Mouse (Mus musculus) regulatory T cell (primary cell): ENCODE data around the gene Rnase13.
"Not testable (repeated sequence)": the region's sequence is repeated elsewhere in the genome, so short reads cannot be mapped to it uniquely, and the experiment has no call there.

ENCODE experiments used
- in situ Hi-C: fragments of 300-600 bp; cut with MboI, MseI; formaldehyde crosslinking; loops from one replicate; pipeline ENCODE4 v1.15.1; 2025; ENCODE audit warnings: high pct_unique_total_duplicates

Gene Rnase13

DNA sequence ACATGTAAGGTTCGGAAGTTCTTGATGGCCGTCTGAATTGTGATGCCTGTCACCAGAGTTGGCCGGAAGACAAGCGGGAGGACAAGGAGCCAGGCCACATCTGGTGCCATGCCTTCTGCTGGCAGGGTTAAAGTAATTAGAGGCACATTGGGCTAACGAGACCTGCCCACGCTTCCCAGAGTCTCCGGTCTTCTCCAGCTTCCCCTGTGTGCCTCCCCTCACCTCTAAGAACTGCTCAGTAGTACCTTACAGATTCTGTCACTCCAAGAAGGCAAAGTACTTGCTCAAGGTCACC is at the start of gene Rnase13:
Rnase13 (minus strand) TSS at position 203 of the 295 bp plus-strand sequence.
- in situ Hi-C loops = loop anchor here (5.0 kb wide), 1 partner anchor 70 kb away; no protein-coding TSS in a partner anchor

DNA sequence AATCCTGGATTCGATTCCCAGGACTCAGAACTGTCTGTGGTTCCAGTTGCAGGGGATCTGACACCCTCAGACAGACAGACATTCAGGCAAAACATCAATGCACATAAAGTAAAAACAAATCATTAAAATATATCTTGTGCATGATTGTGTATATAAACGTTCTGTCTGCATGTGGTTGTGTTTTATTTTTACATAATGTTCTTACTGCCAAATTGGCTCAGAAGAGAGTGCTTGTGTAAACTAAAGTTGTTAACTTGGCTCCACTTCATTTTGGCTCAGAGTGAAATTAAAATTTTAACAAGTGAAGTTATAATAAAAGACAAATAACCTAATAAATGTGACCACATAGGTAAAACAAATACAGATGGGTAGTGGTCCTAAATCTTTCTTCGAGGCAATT is 44.8 kb upstream of the Rnase13 start:
- in situ Hi-C loops = no loop called here

DNA sequence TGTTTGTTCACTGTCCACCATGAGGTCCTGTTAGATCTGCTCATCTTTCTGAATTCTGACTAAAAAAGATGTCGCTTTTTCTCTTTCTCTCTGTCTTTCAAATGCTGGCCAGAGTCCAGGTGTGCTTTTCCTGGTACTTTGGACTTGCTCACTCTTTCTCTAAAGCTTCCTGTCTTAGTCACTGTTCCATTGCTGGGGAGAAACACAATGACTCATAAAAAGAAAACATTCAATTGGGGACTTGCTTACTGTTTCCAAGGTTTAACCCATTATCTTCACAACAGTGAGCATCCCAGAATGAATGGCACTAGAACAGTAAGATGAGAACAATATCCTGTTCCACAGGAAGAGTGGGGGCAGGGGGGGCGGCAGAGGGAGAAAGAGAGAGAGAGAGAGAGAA is 37.7 kb upstream of the Rnase13 start:
- in situ Hi-C loops = no loop called here

DNA sequence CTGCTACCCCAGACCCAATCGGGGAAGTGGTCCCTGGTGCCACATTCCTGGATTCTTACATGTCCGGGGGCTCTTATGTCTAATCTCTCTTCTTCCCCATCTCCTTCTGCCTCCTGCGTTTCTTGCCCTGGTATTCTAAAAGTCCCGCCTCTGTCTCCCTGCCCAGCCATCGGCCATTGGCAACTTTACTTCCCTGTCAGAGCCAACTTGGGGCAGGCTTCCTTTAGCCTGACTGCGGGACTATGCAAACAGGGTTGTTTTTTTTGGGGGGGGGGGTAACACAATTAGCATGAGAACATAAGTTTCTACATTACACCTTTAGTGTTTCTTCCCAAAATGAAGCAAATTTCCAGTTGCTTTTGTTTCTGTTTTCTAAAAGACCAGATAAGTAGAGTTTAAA is 20.8 kb upstream of the Rnase13 start:
- in situ Hi-C loops = no loop called here

DNA sequence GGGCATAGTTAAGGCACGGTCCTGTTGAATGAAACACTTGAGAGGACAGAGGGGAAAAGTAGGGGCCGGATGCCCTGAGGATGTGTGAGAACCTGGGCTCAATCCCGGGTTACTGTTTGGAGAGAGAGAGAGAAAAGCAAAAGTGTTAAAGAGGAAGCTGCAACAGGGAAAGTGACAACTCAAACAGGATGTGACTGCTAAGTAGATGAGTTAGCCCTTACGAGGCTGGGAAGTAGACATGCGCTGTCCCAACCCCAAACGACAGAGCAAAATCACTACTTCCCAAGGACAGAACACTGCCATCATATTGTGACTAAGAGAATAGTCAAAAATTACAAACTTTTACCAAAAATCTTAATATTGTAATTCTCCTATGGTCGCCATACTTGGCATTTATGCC is 19.7 kb upstream of the Rnase13 start:
- in situ Hi-C loops = no loop called here

DNA sequence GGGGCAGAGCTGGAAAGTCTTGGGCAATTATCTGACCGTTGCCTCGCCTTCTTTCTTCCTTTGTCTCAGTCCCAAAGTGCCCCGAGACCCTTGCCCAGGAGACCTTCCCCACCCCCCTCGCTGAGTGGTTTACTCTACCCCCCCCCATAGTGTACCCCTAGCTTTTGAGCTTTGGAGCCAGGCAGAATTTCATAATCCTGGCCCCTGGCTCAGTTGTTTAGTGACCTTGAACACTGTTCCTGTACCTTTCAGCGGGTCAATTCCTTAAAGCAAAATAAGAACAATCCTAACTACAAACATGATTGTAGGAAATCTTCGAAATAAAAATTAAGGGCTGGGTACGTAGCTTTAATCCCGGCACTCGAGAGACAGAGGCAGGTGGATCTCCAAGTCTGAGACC is 19.0 kb upstream of the Rnase13 start:
- in situ Hi-C loops = no loop called here

DNA sequence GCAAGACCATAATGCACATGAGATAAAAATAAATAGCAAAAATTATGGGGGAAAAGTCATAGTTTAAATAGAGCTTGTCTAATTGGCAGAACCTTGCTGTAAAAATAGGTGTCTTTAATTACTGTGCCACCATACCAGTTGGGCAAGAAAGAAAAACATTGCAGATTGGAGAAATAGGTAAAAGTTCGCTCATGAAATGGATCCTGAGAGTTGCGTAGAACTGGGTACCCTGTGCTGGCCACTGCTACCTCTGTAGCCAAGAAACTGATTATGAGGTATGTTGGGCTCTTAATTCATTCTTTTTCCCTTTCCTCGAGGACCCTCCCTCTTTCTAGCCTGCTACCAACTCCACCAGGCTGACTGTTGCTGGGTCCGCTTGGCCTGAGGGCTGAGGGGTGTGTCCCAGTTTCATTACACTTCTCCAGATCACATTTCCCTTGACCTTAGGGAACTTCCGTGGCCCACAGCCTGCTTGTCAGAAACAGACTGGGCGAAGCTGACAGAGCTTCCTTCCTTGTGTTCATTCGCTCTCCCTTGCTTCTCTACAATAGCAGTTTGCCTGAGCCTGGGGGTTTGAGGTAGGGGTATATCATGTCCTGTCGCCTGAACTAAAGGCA is 18.5 kb upstream of the Rnase13 start:
- in situ Hi-C loops = no loop called here

DNA sequence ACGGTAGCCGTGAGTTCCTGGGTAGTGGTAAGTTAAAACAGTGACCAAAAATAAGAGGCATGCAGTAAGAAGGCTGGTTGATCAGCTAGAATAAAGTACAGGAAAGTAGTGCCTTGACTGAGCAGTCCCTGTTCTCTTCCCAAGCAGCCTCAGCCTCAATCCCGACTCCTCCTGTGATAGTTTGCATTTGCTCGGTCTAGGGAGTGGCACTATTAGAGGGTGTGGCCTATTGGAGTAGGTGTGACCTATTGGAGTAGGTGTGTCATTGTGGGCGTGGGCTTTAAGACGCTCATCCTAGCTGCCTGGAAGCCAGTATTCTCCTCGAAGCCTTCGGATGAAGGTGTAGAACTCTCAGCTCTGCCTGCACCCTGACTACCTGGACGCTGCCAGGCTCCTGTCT is 16.4 kb upstream of the Rnase13 start:
- in situ Hi-C loops = no loop called here

DNA sequence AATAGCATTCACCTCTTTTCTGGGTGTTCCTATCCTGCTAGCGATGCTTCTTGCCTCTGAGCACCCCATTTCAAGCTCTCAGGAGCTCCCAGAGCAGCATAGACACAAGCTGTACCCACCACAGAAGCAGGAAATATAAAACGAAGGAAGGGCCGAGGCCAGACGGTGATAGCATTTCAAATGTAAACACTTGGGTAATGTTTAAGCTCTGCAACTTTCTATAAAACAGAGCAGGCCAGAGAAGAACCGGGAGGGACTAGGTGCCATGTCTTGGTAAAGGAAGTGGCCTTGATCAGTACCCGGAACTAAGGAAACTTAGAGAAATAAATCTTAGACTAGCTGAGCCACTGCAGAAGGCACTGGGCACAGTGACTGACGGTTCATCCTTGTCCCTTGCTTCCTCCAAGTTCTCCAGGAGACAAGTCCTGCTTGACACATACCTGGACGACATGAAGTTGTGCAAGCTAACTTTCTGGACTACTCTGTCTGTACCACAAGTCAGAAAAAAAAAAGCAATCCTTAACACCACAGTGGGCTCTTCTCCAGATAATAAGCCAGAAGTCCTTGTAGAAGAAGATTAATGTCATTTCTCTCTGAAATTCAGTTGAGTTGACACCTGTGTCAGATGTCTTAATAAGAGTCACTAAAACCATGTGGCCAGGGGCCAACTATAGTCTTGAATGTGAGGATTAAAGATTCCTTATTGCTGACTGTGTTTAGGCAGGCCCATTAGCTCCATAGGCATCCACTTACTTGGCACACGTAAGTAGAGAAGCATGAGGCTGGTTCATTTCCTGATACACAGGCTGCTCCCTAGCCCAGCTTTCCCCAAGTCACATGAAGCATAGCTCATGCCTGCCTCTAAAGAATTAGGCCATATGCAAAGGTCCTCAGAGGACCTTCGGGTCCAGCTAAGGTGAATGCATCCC is 9.8 kb upstream of the Rnase13 start:
- in situ Hi-C loops = no loop called here

DNA sequence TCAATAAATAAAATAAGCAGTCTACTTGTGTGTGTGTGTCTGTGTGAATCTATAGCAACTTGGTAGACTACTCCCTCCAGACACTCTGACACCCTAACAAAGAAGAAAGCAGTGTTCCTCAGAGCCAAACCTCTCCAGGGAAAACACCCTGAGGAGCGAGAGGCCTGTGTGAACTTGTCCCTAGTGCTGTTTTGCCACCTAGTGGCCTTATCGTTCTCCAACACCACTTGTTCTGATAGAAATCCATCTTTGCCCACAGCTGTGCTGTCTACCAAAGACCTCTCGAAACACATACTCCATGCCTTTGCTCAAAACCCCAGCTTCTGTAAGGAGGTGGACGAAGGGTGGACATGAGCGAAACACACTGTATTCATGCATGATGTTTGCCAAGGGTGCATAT is 8.3 kb upstream of the Rnase13 start:
- in situ Hi-C loops = no loop called here

DNA sequence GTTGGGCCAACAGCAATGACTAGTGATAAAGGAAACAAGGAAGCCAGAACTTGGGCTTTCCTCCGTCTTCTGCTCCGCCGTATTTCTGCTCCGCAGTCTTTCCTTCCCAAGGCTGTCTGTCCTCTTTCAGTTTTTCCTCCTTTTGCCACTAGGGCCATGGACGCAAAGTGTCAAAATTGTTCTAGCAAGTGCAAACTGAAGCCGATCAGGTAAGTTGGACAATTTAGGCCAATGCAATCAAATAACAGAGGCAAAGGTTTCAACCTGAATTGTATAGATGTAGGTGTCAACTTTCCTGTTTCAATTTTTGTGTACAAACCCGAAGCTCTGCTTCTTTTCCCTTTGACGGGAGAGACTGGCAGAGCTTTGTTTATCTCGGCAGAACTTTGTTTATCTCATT is 7.4 kb upstream of the Rnase13 start:
- in situ Hi-C loops = no loop called here

DNA sequence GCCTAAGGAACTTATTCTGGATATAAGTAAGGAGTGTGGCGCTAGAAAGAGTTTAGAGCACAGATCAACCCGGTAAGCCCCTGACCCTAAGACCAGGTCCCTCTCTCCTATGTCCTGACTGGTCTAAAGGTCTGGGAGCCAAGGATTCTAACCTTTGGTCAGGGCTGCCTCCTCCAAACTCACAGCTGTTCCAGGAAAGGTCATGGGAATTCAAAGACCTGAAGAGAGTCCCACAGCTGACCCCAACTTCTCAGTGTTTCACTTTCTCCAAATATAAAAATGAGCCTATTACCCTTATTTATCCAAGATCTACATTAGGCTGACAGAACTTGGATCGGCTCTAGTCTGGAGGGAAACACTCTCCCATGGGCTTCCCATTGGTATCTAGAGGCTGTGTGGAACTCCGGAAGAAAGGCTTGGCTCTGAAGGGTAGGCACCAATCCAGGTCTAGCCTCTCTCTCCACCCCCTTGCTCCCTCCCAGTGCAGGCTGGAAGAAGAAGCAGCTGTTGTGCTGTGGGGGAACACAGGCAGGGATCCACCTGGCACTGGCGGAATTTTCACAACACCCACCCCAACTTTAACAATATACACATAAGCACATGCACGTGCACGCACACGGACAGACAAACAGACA is 6.9 kb upstream of the Rnase13 start:
- in situ Hi-C loops = no loop called here

DNA sequence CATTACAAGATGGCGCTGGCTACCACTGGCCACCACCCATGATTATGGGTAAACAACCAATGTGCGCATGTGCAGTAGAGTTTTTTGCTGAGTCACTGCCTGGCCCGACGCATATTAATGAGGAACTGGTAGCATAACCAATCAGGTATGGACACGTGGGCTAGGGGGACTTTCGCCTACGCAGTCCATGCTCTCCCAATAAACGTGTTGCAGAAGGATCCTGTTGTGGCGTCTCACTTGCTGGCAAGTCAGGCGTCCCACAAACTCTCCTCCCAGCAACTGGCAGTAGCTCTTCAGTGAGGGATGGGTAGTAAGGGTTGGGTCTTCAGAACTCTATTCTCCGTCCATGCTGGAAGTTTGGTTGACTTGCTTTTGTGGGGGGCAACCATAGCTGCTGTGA is 4.4 kb upstream of the Rnase13 start:
- in situ Hi-C loops = not testable (repeated sequence)

DNA sequence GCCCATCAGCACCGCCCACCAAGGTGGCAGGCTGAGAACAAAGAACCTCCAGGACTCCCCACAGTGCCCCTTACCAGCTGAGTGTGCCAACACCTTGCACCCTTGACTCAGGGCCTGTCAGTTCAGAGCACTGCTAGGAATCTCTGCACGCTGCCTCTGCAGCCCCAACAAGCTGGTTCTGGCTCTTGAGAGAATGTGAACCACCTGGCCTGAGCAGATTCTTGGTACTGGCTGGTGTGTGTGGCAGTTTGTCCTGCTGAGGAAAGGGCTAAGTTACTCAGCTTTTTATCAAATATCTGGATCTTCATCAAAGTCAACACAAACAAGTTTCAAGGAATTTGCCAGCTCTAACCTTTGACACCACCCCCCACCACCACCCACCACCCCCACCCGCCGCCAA is 919 bp upstream of the Rnase13 start:
- in situ Hi-C loops = loop anchor here (5.0 kb wide), 1 partner anchor 69 kb away; no protein-coding TSS in a partner anchor

DNA sequence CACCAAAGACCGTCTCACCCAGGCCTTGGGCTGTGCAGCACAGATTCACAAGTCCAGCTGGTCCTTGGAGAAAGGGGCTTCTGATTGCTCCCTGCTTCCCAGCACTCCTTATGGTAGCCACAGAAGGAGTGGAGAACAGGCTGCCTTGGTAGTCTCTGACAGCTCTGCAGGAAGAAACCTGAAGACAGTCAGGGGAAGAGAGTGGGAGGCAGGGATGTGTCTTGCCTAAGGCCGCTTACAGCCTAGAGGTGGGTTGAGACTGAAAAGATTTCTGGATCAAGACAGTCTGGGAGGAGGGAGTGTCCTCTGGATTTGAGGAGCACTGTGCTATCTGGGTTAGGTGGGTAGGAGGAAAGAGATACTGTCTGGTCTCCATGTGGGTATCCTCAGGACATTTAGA is 337 bp upstream of the Rnase13 start:
- in situ Hi-C loops = loop anchor here (5.0 kb wide), 1 partner anchor 69 kb away; no protein-coding TSS in a partner anchor

DNA sequence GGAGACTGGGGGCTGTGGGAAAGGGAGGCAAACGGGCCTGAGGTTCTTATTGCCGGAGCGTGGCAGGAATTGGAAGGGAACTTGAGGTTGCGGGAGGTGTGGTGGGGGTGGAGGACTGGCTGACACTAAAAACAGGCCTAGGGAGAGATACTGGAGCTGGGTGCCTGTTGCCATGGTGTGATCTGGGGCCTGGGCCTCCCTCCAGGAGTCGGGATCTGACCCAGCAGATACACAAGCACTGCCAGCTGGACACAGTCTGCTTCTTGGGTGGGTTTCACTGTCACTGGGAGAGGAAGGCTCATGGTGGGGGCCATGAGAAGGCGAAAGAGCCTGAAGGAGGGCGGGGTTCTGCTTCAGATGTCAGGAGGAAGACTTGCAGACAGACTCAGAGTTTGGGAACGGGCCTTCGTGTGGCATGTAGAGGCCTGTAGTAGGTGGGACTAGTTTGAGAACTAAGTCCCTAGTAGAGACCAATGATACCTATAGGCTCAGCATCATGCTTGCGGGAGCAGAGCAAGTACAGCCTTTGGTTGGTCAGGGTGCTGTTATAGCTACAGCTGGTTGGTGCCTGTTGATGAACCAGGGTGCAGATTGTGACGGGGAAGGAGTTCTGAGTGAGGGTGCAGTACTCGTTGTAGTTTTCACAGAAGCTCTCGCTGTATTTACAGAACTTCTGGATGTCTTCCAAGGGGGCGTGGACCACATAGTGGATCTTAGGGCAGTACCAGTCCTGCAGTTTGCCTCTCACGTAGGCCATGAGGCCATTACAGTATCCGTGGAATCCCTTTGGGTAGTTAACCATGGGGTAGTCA is 608 bp downstream of the Rnase13 start:
- in situ Hi-C loops = loop anchor here (5.0 kb wide), 1 partner anchor 70 kb away; no protein-coding TSS in a partner anchor

DNA sequence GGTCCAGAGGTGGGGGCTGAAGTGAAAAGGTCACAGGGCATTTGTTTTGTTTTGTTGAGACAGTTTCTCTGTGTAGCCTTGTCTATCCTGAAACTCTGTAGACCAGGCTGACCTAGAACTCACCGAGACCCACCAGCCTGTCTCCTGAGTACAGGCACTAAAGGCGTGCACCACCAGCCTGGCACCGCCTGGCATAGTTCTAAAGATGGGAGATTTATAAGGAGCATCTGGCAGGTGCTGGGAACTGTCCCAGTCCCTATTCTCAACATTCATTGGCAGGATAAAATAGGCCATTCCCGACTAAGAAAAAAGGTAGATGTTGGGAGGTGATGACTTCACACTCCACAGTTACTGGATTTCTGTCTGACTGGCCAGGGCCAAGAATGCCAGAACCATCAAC is 3.6 kb downstream of the Rnase13 start:
- in situ Hi-C loops = no loop called here

DNA sequence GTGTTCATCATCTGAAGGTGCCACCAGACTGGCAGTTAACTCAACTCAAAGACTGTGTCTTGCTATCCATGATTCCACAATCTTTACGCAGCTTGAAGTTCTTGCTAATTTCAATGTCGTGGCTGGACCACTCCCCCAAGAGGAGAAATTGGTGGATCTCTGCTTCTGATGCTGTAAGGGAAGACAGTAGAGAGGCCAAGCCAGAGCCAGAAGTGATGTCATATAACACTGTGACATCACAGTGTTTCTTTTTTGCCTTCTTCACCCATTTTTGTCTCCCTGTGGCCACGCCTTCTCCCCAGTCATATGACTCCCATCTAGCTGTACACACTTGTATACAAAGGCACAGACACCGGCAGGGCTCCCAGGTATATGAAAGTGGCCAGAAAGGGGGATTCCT is 4.4 kb downstream of the Rnase13 start, which contains the start of gene Tppp2:
Tppp2 (plus strand) TSS at position 301 of the 400 bp plus-strand sequence.
- in situ Hi-C loops = no loop called here

DNA sequence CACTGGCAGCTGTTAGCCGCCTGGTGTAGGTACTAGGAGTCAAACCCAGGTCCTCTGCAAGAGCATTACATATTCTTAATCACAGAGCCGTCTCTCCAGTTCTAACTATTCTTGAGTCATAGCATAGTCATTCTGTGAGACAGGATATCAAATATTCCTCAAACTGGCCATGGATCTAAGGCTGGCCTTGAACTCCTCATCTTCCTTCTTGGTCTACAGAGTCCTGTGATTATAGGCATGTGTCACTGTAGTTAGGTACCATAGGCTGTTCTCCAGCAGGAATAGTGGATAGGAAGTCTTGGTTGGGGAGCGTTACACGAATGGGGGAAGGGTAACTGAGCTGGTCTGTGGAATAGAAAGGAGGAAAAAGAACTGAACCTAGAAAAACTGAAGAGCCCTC is 6.0 kb downstream of the Rnase13 start:
- in situ Hi-C loops = no loop called here

DNA sequence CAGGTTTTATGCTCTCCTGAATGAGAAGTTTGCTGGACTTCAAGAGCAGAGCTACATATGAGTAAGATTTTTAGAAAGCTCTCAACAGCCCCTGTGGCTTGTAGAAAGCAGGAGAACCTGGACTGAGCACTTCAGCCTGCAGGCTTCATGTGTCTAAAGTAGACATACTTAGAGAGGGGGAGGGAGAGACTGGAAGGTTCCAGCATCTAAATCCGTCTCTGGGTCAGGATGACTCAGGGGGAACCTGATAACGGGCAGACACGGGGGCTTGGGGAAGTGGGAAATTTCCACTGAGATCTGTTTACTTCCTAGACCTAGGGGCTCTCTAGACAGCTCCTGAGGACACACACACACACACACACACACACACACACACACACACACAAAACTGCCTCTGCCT is 7.5 kb downstream of the Rnase13 start:
- in situ Hi-C loops = no loop called here

DNA sequence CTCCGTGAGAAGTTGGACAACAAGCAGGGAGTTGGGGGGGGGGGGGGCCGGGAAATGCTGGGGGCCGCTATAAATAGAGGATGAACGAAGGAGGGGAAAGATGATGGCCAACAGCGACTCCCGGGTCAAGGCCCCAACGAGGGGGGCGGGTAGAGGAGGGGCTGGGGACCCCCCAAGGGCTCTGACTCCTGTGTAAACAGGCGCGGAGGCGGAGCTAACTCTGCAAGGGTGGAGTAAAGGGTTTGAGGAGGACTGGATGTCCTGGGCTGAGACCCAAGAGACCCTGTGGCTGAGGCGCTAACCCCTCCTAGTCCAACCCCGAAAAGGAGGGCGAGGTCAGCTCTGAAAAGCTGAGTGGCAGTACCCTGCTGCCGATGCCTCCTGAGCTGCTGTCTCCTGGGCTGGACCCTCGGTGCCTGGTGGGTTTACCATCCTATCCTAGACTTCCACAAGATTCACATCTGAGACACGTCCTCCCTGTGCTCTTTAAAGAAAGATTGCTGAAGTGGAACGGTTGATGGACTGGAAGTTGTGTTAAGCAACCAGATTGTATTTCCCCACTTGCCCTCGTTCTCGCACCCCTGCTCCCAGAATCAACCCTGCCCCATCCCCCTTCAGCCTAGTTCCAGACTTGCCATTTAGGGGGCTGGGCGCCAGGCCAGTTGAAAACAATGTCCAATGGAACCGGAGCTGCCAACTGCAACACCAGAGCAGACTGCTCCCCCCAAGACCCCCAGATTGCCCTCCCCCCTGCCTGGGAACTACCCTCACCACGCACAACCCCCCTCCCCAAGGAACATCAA is 8.4 kb downstream of the Rnase13 start, which contains the start of gene Ndrg2:
Ndrg2 (minus strand) TSS at position 199 of the 803 bp plus-strand sequence.
- in situ Hi-C loops = no loop called here
